Mouse (Mus musculus) ES-E14 (cell line): ENCODE measurements at regions not wholly inside any gene's neighbourhood (a gene's known extent, or its start where the extent isn't known, plus 50 kb on each side); places are given as distances from the start of the nearest gene placed in this dataset.

Source experiments
- DNase-seq: peaks from one replicate; pipeline ENCODE4 v3.0.0-alpha.2; 2013; ENCODE audit warnings: low read depth, low spot score
- H3K27ac ChIP-seq: 2 replicates; pipeline ENCODE4 v1.5.1; 2012; ENCODE audit warnings: low read depth, mild to moderate bottlenecking, low read length, moderate library complexity, mixed read lengths; ENCODE audit not compliant: poor library complexity, insufficient read depth, severe bottlenecking
- H3K36me3 ChIP-seq: 2 replicates; pipeline ENCODE4 v1.6.1; 2012; ENCODE audit warnings: mild to moderate bottlenecking, low read length, moderate library complexity, mixed read lengths; ENCODE audit not compliant: control insufficient read depth, poor library complexity, insufficient read depth, severe bottlenecking
- H3K4me1 ChIP-seq, 2 experiments: fragments of 150-350 bp in 1 of 2; sonication (generic) in 1 of 2; 2 replicates each; pipeline ENCODE4 v1.6.1; 2012; ENCODE audit warnings: low read length in 2 of 2, mild to moderate bottlenecking in 1 of 2, mixed read lengths in 1 of 2; ENCODE audit not compliant: control insufficient read depth in 2 of 2, insufficient read depth in 2 of 2, poor library complexity in 1 of 2
- H3K4me3 ChIP-seq, 2 experiments: fragments of 150-350 bp in 1 of 2; sonication (generic) in 1 of 2; 2 replicates each; pipeline ENCODE4 v1.5.1; 2012; ENCODE audit warnings: low read length in 2 of 2, low read depth in 1 of 2, mild to moderate bottlenecking in 1 of 2, mixed read lengths in 1 of 2; ENCODE audit not compliant: insufficient read depth in 1 of 2, poor library complexity in 1 of 2, severe bottlenecking in 1 of 2
- H3K9ac ChIP-seq: 2 replicates; pipeline ENCODE4 v1.6.1; 2012; ENCODE audit warnings: low read depth, mild to moderate bottlenecking, low read length, mixed read lengths; ENCODE audit not compliant: poor library complexity, insufficient read depth, severe bottlenecking
- H3K9me3 ChIP-seq: fragments of 150-350 bp; sonication (generic); 2 replicates; pipeline ENCODE4 v1.6.1; 2012; ENCODE audit warnings: low read depth, mild to moderate bottlenecking, low read length; ENCODE audit not compliant: control insufficient read depth, insufficient read depth
- CHD2 ChIP-seq: IDR thresholded peaks from 2 replicates; pipeline ENCODE4 v1.6.1; 2014; ENCODE audit warnings: mild to moderate bottlenecking, low read depth, low read length, inconsistent platforms
- HCFC1 ChIP-seq: IDR thresholded peaks from 2 replicates; pipeline ENCODE4 v1.6.1; 2012; ENCODE audit warnings: low read length, inconsistent platforms, borderline replicate concordance; ENCODE audit not compliant: insufficient read depth
- MAFK ChIP-seq: IDR thresholded peaks from 2 replicates; pipeline ENCODE4 v1.6.1; 2014; ENCODE audit warnings: mild to moderate bottlenecking, low read depth, low read length, inconsistent platforms; ENCODE audit not compliant: insufficient read depth
- ZC3H11A ChIP-seq: IDR thresholded peaks from 2 replicates; pipeline ENCODE4 v1.6.1; 2012; ENCODE audit warnings: low read depth, mild to moderate bottlenecking, inconsistent platforms, low read length, borderline replicate concordance
- ZNF384 ChIP-seq: IDR thresholded peaks from 2 replicates; pipeline ENCODE4 v1.6.1; 2012; ENCODE audit warnings: low read depth, low read length, inconsistent platforms
- in situ Hi-C, 2 experiments: fragments of 600-800 bp; cut with MboI; formaldehyde crosslinking; loops; one replicate each; pipeline ENCODE4 v1.15.1; 2025; ENCODE audit warnings: low sequenced_read_pairs in 2 of 2, inconsistent platforms in 1 of 2; ENCODE audit not compliant: unreplicated experiment in 2 of 2

- in situ Hi-C loops: no loop called here
- Histone ChIP-seq H3K4me3 (no peak overlapping the region), H3K36me3 (no peaks in the 10 kb centered on the region), H3K27ac (no peak overlapping the region), H3K4me1 (no peaks in the 10 kb centered on the region), H3K9ac (no peak overlapping the region), H3K9me3 (no peaks in the 10 kb centered on the region)
- TF ChIP-seq ZNF384: no peak
- TF ChIP-seq CHD2: no peak
- TF ChIP-seq HCFC1: no peak
- no peak for TF ChIP-seq ZC3H11A
- no peak for TF ChIP-seq MAFK
- no peak for DNase-seq
Measured at GRCm38 (mm10) chr9:68477466-68477865, 176.1 kb upstream of the Rora start.

- no peaks in the 10 kb centered on the region for H3K9me3 ChIP-seq
- no peak for TF ChIP-seq ZNF384
- TF ChIP-seq MAFK: no peak
- TF ChIP-seq CHD2: no peak
- no peak for TF ChIP-seq ZC3H11A
- TF ChIP-seq HCFC1: no peak
- H3K36me3 ChIP-seq: no peaks in the 10 kb centered on the region
- no peak for DNase-seq
- no peak overlapping the region for H3K27ac ChIP-seq
- no peaks in the 10 kb centered on the region for H3K4me1 ChIP-seq
- H3K4me3 ChIP-seq: no peak overlapping the region
- in situ Hi-C loops: no loop called here
- no peak overlapping the region for H3K9ac ChIP-seq
Measured at GRCm38 (mm10) chr9:68486646-68487045, 166.9 kb upstream of the Rora start.

GRCm38 (mm10) chr9:68491151-68491550 lies 162.4 kb upstream of the Rora start:
- in situ Hi-C loops: no loop called here
- TF ChIP-seq MAFK (no peak), HCFC1 (no peak), CHD2 (no peak), ZC3H11A (no peak), ZNF384 (no peak)
- no peaks in the 10 kb centered on the region for H3K36me3 ChIP-seq

GRCm38 (mm10) chr9:68521218-68521617 lies 132.4 kb upstream of the Rora start:
- TF ChIP-seq MAFK (no peak), HCFC1 (no peak), ZNF384 (no peak), CHD2 (no peak), ZC3H11A (no peak)
- Histone ChIP-seq H3K9ac (no peak overlapping the region), H3K27ac (no peak overlapping the region), H3K4me3 (no peak overlapping the region), H3K4me1 (peaks cover 0 to 6% of the 10 kb centered on the region in 2 experiments; a peak in 1 of 4 replicates), H3K36me3 (no peaks in the 10 kb centered on the region), H3K9me3 (no peaks in the 10 kb centered on the region)
- in situ Hi-C loops: no loop called here
- peak; percentile 19 for DNase-seq

More at GRCm38 (mm10) chr9:68491151-68491550, 162.4 kb upstream of the Rora start:
- Histone ChIP-seq H3K9me3 (no peaks in the 10 kb centered on the region), H3K4me1 (no peaks in the 10 kb centered on the region), H3K9ac (no peak overlapping the region), H3K4me3 (no peak overlapping the region), H3K27ac (no peak overlapping the region)
- DNase-seq: no peak
